Mouse (Mus musculus) T-cell, adult 2 months (primary cell): ENCODE data around the gene Gtf2i.

Experiments used
- DNase-seq: peaks from one replicate; pipeline ENCODE4 v3.0.0; 2022; ENCODE audit warnings: low spot score

Gtf2i gene

DNA sequence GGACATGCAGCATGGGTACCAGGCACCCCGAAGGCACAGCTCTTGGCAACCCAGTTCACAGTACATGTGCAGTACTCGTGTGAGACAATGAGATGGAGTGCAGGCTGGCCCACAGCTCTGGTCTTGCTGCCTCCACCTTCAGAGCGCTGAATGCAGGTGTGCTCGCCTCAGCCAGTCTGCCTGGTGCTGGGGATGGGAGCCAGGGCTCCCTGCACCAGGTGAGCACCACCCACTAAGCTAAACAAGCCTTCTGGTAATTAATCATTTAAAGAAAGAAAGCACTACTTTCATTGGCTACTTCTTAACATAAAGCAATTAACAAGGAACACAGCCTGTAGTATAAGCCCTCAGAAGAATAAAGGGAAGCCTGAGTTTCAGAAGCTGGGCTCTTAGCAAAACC is 37.5 kb downstream of the Gtf2i start:
- DNase-seq: no peak

DNA sequence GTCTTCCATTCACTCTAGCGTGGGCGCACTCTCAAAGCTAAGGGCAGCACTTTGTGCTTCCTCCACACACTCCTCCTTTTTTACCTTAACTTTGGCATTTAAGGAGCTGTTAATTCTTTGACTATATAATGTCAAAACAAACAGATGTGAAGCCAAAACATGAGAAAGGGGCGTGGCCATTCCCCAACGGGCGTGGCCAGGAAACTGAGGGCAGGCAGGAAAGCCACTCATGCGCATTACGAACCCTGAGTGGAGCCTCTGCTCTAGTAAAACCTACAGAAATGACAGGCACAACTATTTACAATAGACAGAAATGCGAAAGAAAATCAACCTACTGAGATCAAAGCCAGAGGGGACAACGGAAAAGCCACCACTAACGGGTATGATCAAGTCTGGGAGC is 39.0 kb downstream of the Gtf2i start:
- peak; percentile 67 for DNase-seq

DNA sequence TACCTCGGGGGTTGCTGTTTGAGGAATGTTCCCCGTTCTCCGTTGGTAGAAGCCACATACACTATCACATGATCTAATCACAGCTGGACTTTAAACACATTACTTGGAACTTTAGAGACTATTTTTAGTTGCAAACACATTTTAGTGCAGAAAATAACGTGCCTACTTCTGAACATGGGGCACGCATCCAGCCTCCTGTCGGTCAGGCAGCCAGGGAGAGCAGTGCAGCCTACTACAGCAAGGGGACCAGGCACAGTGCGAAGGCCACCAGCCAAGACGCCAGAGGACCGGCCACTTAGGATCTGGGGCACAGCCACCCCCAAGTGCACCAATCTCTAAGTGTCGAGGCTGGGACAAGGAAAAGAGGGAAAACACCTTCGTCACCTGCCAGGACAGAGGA is 39.5 kb downstream of the Gtf2i start:
- DNase-seq: no peak

DNA sequence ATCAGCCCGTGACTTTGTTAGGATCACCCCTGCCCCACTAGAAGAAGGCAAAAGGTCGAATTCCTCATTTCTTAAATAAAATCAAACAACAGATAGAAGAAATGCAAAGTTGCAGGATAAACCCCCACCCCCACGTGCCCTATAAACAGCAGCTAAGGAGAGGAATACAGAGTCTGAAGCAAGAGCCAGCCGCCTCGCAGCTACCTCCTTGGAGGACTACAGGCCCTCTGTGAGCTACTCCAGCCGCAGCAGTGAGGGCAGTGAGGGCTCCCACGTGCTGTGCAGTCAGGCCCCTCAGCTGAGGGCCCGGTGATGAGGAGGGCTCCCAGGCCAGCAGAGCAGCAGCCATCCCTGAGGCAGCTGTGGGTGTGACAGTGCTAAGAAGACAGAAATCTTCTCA is 40.8 kb downstream of the Gtf2i start:
- DNase-seq: no peak

DNA sequence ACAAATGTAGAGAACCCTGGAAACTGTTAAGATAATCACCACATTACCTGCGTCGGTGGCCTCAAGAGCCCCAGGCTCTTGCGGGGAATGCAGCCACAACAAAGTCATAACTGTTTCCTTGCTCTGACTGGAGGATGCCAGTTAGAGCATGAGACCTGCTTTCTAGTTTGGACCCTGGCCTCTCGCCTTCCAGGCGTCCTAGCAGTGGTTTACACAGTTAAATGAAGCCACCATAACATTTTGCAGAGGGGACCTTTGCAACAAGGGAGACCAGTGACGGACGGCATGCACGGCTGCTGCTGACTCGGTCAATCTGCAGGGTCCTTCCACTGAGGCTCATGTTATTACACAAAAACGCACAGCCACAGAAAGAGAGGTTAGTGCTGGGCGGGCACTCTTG is 41.8 kb downstream of the Gtf2i start:
- peak; percentile 45 for DNase-seq

DNA sequence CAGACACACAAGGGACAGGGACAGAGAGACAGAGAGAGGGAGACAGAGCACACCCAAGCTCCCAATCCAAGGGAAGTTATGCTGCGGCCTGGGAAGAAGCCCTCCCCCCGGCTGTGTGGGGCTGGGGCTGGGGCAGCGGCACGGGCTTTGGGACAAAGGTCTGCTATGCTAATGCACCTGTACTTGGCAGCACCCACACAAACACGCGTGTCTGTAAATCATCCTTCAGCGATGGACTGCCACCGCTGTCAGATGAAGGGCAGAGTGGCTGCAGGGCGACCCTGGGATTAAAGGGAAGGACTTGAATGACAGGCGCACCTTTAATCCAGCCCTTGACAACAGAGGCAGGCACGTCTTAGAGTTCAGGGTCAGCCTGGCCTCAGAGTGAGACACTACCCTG is 43.1 kb downstream of the Gtf2i start:
- DNase-seq: no peak

DNA sequence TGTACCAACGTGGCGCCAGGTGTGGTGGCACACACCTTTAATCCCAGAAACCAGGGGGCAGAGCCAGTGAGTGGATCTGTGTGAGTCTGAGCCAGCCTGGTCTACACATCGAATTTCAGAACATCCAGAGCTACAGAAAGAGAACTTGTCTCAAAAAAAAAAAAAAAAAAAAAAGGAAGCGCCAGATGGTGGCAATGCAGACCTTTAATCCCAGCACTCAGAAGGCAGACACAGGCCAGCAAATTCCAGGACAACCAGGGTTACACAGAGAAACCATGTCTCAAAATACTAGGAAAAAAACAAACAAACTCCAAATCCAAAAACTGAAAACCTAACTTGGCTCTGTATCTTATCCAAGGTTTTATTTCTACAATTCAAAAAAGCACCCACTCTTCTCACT is 44.0 kb downstream of the Gtf2i start:
- DNase-seq: no peak

DNA sequence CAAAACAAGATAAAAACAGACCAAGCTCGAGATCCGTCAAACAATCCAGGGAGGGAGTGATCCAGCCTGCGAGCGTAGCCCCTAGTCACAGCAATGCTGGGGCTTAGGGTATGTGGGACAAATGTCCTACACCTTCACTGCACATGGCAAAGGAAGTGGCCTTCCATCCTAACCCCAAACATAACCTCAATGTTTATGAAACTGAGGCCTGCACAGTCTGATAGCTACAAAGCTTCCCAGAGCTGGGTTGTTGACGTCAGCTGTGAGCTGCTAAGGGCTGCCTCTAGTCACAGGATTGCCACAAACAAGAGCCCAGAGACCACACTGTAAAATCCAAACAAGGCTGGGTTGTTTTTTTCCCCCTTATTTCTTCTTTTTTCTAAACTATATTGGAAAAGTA is 44.8 kb downstream of the Gtf2i start:
- DNase-seq: peak; percentile 91

DNA sequence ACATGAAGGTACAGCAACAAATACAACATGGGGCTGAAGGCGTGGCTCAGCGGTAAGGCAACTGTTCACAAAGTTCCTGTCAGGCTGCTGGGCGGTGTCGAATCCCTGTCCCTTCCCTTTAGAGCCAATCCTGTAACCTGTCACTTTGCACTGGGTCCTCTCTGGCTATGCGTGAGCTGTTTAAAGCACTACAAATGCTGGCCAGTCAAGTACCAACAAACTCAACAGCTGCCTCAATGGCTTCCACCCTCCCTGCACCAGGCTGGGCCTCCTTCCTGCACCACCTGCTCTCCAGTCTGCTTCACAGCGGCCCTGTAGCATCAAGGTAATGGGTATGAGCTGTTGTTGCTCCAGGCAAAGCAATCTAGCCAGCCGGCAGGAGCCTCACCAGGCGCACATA is 45.8 kb downstream of the Gtf2i start:
- no peak for DNase-seq

DNA sequence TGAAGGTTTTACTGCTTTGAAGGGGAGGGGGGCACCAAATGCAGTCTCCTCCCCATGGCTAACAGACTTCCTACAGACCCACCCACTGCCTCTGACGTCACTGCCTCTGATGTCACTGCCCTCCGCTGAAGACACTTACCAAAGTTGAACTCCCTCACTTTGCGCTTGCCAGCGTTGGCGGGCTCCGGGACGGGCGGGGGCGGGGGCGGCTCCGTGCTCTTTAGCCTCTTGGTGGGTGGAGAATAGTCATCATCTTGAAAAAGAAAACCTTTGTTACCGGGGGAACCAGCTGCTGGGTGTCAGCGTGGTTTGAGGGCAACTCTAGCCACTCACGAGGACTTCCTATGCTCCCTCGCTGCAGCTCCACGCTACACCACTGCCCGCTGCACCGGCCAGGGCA is 48.2 kb downstream of the Gtf2i start:
- peak; percentile 94 for DNase-seq

DNA sequence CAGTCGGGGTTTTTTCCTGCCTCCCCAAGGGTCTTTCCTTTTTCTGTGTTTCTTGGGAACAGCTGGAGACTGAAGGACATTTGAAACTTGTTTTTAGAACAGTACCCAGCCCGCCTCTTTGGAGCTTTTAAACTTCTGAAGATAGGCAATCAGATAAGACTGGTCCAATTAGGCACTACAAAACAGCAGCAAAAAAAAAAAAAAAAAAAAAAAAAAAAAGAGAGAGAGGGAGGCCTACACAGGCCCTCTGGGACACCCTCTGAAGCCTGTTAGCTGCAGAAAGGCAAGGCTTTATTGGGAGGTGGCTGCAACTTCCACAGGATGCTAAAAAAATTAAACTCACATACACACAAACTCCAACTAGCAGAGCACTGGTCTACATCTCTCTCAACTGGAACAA is 48.7 kb downstream of the Gtf2i start:
- DNase-seq: no peak

DNA sequence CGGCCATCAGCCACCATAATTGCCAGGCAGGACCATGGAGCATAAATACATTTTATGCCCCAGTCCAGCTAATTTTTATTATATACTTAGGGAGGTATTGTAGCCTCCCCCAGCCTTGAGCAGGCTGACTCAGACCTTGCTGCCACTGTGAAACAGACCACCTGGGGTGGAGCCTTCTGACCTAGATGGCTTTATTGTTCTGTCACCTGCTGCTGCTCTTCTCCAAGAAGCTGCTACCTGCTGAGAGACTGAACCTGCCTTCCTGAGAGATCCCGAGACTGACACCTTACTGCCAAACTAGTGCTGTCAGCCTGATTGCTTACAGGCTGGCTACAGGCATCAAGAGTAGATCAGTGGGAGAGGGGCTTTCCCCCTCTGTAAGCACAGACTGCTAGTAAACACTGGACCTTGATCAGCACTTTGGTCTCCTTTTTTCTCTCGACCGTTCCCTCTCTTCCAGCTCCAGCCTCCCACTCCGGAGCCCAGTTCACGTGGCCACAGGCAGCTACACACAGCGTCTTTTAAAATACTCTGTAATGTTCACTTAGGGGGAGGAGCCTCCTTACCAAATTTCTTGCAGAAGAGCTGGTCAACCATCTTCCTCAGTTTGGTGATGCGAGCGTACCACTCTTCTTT is 54.4 kb downstream of the Gtf2i start:
- no peak for DNase-seq

DNA sequence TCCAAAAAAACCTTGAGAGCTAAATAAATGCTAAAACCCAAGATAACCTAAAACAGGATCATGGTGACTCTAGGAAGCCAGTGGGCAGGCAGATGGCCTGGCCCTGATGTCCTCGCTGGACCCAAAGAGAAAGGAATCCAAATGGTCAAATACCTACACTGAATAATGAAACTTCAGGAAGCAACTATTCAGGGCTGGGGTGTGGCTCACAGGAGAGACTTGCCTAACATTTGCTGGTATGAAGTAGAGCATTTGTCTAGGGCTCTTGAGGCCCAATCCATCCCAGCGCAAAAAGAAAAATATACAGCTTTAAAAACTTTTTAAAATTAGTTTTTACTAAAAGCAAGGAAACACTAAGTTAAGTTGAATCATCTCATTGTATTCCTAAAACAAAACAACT is 55.6 kb downstream of the Gtf2i start:
- DNase-seq: no peak

DNA sequence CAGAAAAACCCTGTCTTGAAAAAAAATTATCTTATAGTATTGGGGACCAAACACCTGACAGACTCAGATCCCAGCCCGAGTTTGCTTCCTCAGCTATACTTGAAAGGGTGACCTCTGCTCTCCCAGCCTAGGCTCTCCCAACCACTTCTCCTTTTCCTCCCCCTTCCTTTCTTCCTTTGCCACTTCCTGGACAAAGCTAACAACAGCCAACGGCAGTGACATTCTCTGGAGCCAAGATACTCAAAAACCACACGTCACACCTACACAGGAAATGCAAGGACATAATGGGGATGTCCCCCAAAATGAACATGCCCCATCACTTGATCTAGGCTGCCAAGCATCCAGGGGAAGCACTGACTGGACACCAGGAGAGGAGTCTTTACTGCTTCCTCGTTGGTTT is 56.2 kb downstream of the Gtf2i start:
- DNase-seq: no peak

DNA sequence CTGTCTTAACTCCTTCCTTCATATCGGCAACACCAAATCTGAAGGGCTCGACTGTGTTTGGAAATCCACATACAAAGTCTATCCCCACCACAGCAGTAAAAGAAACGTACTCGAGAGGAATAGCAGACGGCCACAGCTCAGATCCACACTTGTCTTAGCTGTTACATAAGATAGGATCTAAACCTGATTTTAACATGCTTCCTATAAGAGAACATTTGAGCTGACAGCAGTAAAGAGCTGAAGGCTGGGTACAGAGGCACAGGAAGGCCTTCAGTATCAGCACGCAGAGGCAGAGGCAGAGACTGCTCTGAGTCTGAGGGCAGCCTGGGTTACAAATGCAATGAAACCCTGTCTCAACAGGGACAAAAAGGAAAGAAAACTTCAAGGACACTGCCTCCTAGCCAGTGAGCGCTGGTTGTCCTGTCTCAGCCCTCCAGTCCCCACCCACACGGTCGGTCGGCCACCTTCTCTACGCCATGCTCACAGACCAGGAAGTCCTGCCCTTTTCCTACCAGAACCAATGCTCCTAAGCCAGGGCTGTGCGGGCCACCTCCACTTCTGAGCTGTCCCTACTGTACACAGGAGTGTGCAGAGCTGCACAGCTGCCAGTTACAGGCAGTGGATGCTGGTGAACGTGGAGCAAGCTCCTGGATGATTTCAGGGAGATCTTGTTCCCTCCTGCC is 57.1 kb downstream of the Gtf2i start:
- no peak for DNase-seq

DNA sequence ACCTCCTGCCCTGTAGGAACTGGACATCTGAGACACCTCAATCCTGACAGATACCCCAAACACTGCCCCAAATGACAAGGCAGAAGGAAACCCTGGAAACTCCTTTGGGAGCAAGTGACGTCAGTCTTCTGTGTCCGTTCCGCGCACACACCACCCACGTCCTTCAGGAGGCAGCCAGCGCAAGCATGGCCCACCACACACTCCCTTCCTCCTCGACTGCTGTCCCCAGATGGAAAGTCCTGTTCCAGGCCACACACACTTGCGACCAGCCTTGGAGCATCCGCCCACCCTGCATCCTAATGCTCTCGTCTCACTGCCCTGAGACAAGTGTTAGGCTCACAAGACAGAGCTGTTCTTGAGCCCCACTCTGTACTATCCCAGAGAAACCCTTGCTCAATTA is 59.3 kb downstream of the Gtf2i start:
- no peak for DNase-seq

DNA sequence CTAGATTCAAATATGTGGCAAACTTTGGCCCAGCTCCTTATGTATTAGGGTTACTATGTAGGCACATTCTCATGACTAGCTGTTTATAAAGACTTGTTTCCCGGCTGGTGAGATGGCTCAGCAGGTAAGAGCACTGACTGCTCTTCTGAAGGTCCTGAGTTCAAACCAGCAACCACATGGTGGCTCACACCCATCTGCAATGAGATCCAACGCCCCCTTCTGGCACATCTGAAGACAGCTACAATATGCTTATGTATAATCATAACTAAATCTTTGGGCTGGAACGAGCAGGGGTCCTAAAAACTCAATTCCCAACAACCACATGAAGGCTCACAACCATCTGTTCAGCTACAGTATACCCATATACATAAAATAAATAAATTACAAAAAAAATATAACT is 60.8 kb downstream of the Gtf2i start:
- DNase-seq: peak; percentile 52

DNA sequence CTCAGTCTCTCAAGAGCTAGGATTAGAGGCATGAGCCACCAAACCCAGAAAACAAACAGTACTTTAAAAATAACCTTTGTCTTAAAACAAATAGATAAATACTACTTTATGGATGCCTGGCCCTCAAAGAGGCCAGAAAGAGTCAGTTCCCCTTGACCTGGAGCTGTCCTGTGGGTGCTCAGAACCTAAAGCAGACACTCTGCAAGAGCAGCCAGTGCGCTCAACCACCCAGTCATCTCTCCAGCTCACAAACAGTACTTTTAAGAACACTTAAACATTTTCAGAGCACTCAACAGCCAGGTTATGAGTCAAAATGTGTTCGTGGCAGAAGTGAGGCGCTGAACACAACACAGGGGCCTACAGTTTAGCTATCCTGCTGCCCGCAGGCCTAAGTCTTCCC is 63.5 kb downstream of the Gtf2i start:
- no peak for DNase-seq

DNA sequence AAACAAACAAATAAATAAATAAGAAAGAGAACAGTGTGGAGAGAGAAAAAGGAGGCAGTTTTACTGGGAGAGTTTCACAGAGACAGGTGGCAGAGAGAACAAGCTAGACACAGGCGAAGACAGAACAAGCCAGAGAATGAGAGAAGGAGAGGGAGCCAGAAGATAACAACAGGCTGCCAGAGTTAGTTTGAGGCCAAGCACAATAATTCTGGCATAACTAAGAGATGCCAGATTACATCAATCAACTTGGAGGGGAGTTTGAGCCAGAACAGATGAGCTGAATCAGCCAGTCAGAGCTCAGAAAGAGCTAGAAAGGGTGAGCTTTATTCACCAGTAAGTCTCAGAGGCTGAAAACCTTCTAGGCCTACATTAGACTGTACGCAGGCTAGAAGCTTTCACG is 64.0 kb downstream of the Gtf2i start:
- no peak for DNase-seq

DNA sequence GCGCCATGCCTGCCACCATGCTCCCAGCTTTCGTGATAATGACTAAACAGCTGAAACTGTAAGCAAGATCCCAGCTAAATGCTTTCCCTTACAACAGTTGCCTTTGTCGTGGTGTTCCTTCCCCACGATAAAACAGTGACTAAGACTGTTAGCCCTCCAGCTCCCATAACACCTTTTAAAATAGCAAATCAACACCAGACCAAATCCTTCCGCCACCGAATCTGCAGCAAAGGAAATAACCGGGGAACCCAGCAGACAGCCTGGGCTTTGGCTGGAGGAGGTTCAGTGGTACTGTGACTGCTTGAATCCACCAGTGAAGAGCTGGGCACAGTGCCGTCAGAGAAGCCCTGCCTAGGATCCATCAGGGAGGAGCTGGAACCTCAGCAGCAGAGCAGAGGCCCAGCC is 65.3 kb downstream of the Gtf2i start:
- DNase-seq: no peak

DNA sequence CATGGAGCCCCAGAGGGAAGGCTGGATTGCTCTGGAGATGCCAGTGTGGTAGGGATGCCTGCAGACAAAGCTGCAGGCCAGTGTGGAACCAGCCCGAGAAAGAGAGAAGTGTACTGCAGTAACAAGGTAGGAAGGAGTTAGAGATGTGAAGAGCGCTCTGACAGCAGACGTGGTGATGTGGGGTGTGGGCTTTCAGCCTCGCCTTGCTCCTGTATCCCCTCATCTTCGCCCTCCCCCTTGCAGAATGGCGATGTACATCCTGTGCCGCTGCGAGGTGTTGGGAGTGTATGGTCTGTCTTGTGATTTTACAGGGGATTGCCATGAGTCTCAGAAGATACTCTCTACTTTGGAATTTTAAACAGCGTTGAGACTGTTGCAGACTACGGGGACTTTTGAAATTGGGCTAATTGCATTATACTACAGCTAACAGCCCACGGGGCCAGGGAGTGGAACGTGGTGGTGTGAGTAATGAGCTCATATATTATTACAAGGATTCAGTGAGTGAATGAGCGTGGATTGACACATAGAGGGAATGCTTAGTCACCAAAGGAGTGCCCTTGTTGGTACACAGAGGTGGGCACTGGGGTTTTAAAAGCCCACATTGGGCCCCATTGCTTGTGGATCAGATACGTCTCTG is 65.8 kb downstream of the Gtf2i start:
- DNase-seq: no peak

DNA sequence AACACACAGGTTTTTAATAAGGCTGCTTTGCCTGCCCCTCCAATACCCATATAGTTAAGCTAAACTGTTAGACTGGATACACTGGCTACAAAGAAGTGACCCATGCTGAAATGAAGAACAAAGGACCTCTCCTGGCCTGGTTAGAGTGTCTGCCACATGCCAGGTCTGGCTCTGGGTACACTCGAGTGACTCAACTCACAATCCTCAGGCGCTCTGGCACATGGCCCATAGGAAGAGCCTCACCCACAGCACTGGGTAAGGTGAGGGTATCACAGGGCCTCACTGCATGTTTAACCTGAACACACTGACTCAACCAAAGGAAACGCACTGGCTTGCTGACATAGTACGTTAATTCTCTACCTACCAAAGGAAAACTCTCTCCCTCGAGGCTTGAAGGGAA is 68.4 kb downstream of the Gtf2i start:
- no peak for DNase-seq

DNA sequence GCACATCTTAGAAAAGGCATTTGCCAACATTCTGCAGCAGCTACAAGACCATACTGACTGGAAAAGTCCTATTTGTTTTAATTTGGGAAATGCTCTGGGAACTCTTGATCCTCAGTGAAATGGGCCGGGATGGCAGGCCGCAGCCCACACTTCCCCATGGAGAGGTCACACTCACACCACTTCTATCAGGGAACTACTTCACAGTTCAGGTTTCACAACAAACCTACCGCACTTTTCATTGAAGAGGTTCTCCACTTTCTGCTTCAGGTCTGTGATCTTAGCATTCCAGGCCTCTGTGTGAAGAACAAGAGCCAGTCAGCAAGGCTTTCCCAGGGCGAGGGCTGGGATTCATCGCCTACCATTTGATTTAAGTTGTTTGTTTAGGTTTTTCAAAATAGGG is 69.7 kb downstream of the Gtf2i start:
- DNase-seq: no peak
